Mouse (Mus musculus): ENCODE measurements around the gene Myo1b. TPM values are rescaled to one million over a fixed set of nuclear protein-coding genes. Genes with fewer than 3 reads are reported as not detected.
A peak's percentile ranks its signal among the peaks of the same experiment; 100 is the strongest.

Myo1b gene
- total and polyA plus RNA-seq, 2 experiments from 2014 or later, result 47.4 to 53.0 TPM

GRCm38 (mm10) chr1:51914095-51914494 is 1.8 kb downstream of the Myo1b start:
- DNase-seq, result no peak
- no peak overlapping the region for H3K9ac ChIP-seq
- no peak overlapping the region for H3K27ac ChIP-seq (ENCODE audit: low read depth, low read length)
- no peaks in the 10 kb centered on the region for H3K27me3 ChIP-seq (ENCODE audit: insufficient read depth, low read length)
- H3K4me3 ChIP-seq (ENCODE audit: low read depth, low read length), result no peak overlapping the region
- 0 out of 2 replicates have a peak, but pooled peaks cover 7% of the 10 kb centered on the region for H3K4me1 ChIP-seq (ENCODE audit: insufficient read depth)
- H3K36me3 ChIP-seq (ENCODE audit: insufficient read depth), result no peaks in the 10 kb centered on the region
- no peaks in the 10 kb centered on the region for H3K9me3 ChIP-seq (ENCODE audit: low read length)
- WGBS, result 83% methylated on average over 3 of the region's 3 CpGs
- no peak for ATAC-seq
- peak overlapping the region; percentile 85 for H3K4me2 ChIP-seq (ENCODE audit: low read depth)
- TF ChIP-seq CTCF (IDR thresholded peaks at IDR 0.05; ENCODE audit: low read depth), result no peak

- no peak for DNase-seq
- no peak for TF ChIP-seq CTCF (IDR thresholded peaks at IDR 0.05; ENCODE audit: low read depth)
- H3K4me3 ChIP-seq (ENCODE audit: low read depth, low read length), result no peak overlapping the region
- WGBS, result 64% methylated on average over 14 of the region's 14 CpGs
- 0 out of 2 replicates have a peak, but pooled peaks cover 7% of the 10 kb centered on the region for H3K4me1 ChIP-seq (ENCODE audit: insufficient read depth)
- no peak overlapping the region for H3K9ac ChIP-seq
- no peak overlapping the region for H3K27ac ChIP-seq (ENCODE audit: low read depth, low read length)
- no peaks in the 10 kb centered on the region for H3K36me3 ChIP-seq (ENCODE audit: insufficient read depth)
- H3K27me3 ChIP-seq (ENCODE audit: insufficient read depth, low read length), result no peaks in the 10 kb centered on the region
- H3K9me3 ChIP-seq (ENCODE audit: low read length), result no peaks in the 10 kb centered on the region
- H3K4me2 ChIP-seq (ENCODE audit: low read depth), result peak overlapping the region; percentile 85
- no peak for ATAC-seq
These were observed 2.6 kb downstream of the Myo1b start for GRCm38 (mm10) chr1:51913071-51913814.

- H3K4me2 ChIP-seq (ENCODE audit: low read depth), result no peak overlapping the region
- no peaks in the 10 kb centered on the region for H3K27me3 ChIP-seq (ENCODE audit: insufficient read depth, low read length)
- no peak for TF ChIP-seq CTCF (IDR thresholded peaks at IDR 0.05; ENCODE audit: low read depth)
- H3K36me3 ChIP-seq (ENCODE audit: insufficient read depth), result no peaks in the 10 kb centered on the region
- 73% methylated on average over 4 of the region's 4 CpGs for WGBS
- H3K9me3 ChIP-seq (ENCODE audit: low read length), result no peaks in the 10 kb centered on the region
- H3K27ac ChIP-seq (ENCODE audit: low read depth, low read length), result no peak overlapping the region
- no peak for DNase-seq
- no peak overlapping the region for H3K4me3 ChIP-seq (ENCODE audit: low read depth, low read length)
- H3K9ac ChIP-seq, result no peak overlapping the region
- 0 out of 2 replicates have a peak, but pooled peaks cover 7% of the 10 kb centered on the region for H3K4me1 ChIP-seq (ENCODE audit: insufficient read depth)
- ATAC-seq, result no peak
These were observed 4.5 kb downstream of the Myo1b start for GRCm38 (mm10) chr1:51911331-51911730.

- TF ChIP-seq CTCF (IDR thresholded peaks at IDR 0.05; ENCODE audit: low read depth), result no peak
- 66% methylated on average over 2 of the region's 2 CpGs for WGBS
- Histone ChIP-seq H3K9me3 (ENCODE audit: low read length) (no peaks in the 10 kb centered on the region), H3K4me1 (ENCODE audit: insufficient read depth) (0 out of 2 replicates have a peak, but pooled peaks cover 7% of the 10 kb centered on the region), H3K4me3 (ENCODE audit: low read depth, low read length) (no peak overlapping the region), H3K36me3 (ENCODE audit: insufficient read depth) (no peaks in the 10 kb centered on the region), H3K27ac (ENCODE audit: low read depth, low read length) (no peak overlapping the region), H3K4me2 (ENCODE audit: low read depth) (no peak overlapping the region), H3K27me3 (ENCODE audit: insufficient read depth, low read length) (no peaks in the 10 kb centered on the region), H3K9ac (no peak overlapping the region)
- DNase-seq, result no peak
- no peak for ATAC-seq
These were observed 6.7 kb downstream of the Myo1b start for GRCm38 (mm10) chr1:51909204-51909603.

- Histone ChIP-seq H3K9ac (no peak overlapping the region), H3K9me3 (ENCODE audit: low read length) (no peaks in the 10 kb centered on the region), H3K4me2 (ENCODE audit: low read depth) (no peak overlapping the region), H3K36me3 (ENCODE audit: insufficient read depth) (no peaks in the 10 kb centered on the region), H3K4me3 (ENCODE audit: low read depth, low read length) (no peak overlapping the region), H3K27ac (ENCODE audit: low read depth, low read length) (no peak overlapping the region), H3K4me1 (ENCODE audit: insufficient read depth) (no peaks in the 10 kb centered on the region), H3K27me3 (ENCODE audit: insufficient read depth, low read length) (no peaks in the 10 kb centered on the region)
- 32% methylated on average over 8 of the region's 8 CpGs for WGBS
- no peak for TF ChIP-seq CTCF (IDR thresholded peaks at IDR 0.05; ENCODE audit: low read depth)
- ATAC-seq (peak; percentile 28; the same call in 1 of the 2 replicates), DNase-seq (no peak)
These were observed 8.1 kb downstream of the Myo1b start for GRCm38 (mm10) chr1:51907821-51908220.

- TF ChIP-seq CTCF (IDR thresholded peaks at IDR 0.05; ENCODE audit: low read depth), result no peak
- Histone ChIP-seq H3K36me3 (ENCODE audit: insufficient read depth) (no peaks in the 10 kb centered on the region), H3K9me3 (ENCODE audit: low read length) (no peaks in the 10 kb centered on the region), H3K4me1 (ENCODE audit: insufficient read depth) (no peaks in the 10 kb centered on the region), H3K9ac (no peak overlapping the region), H3K27me3 (ENCODE audit: insufficient read depth, low read length) (no peaks in the 10 kb centered on the region), H3K4me2 (ENCODE audit: low read depth) (no peak overlapping the region), H3K27ac (ENCODE audit: low read depth, low read length) (no peak overlapping the region), H3K4me3 (ENCODE audit: low read depth, low read length) (no peak overlapping the region)
- 86% methylated on average over 8 of the region's 8 CpGs for WGBS
- no peak for DNase-seq
- no peak for ATAC-seq
These were observed 9.5 kb downstream of the Myo1b start for GRCm38 (mm10) chr1:51906206-51906906.

- TF ChIP-seq CTCF (IDR thresholded peaks at IDR 0.05; ENCODE audit: low read depth), result no peak
- Histone ChIP-seq H3K9me3 (ENCODE audit: low read length) (no peaks in the 10 kb centered on the region), H3K4me1 (ENCODE audit: insufficient read depth) (no peaks in the 10 kb centered on the region), H3K4me3 (ENCODE audit: low read depth, low read length) (no peak overlapping the region), H3K9ac (no peak overlapping the region), H3K36me3 (ENCODE audit: insufficient read depth) (no peaks in the 10 kb centered on the region), H3K27me3 (ENCODE audit: insufficient read depth, low read length) (no peaks in the 10 kb centered on the region), H3K27ac (ENCODE audit: low read depth, low read length) (no peak overlapping the region), H3K4me2 (ENCODE audit: low read depth) (no peak overlapping the region)
- ATAC-seq (no peak), DNase-seq (no peak)
- WGBS, result 95% methylated on average over 6 of the region's 6 CpGs
These were observed 10.8 kb downstream of the Myo1b start for GRCm38 (mm10) chr1:51905073-51905472.
